9 mouse cellular contexts compared by ENCODE assay signal in the genomic region with DNA sequence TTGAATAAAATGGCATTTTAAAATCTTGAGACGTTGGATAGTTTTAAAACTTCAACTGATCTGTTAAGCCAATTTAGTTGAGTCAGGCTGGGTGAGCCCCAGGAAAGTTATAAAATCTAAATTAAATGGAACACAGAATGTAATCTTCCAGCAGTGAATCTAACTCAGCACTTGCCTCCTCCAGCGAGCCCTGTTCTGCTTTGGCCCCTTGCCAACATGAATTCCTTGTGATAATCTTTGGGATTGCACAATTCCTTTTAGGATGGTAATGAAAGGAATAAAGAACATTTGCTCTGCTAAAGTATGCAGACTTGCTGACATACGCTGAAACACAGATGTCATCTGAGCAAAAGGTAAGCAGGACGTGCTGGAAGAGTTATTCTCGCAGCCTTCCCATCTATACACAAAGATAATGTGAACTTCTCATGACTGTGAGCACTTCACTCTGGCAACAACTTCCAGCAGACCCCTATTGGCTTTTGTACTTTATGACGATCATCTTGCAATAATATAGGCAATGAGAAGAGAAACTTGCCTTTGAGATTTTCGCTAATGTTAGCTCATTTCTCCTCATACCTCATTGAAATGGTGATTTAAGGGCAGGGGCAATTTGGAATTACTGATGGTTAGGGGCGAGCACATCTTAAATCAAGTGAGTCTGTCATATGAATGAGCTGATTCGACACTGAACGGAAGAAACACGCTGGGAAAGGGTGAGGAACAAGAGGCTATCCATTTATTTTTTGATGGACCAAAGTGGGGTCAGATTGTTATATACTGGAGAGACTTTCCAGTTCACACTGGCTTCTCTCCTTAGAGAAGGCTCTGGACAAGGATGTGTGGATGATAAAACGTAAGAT.
DNase-seq lines count a peak whose midpoint lies in the region; ATAC-seq lines count a peak whose summit lies in the region.
"Had no signal": no experiment of that assay in that cellular context is flagged by ENCODE, and none has a peak within 500 bp of the region (broad histone marks: within the 10 kb centered on the region; RNA-seq: fewer than 3 reads in every experiment).

No protein-coding gene starts in this region.

- no peaks in the 10 kb centered on the region for H3K27me3 ChIP-seq in embryonic facial prominence, embryonic 12.5 days
- H3K27me3 ChIP-seq in embryonic facial prominence, embryonic 10.5 days (replicated peaks; ENCODE audit: low read depth, poor library complexity, severe bottlenecking): no peaks in the 10 kb centered on the region

- no peak overlapping the region for H3K9ac ChIP-seq in embryonic facial prominence, embryonic 12.5 days

- no peaks in the 10 kb centered on the region for H3K4me1 ChIP-seq in embryonic facial prominence, embryonic 12.5 days
- no peaks in the 10 kb centered on the region for H3K4me1 ChIP-seq in embryonic facial prominence, embryonic 10.5 days

- 76% methylated on average over 12 of the region's 12 CpGs for WGBS in embryonic facial prominence, embryonic 12.5 days
- 87% methylated on average over 12 of the region's 12 CpGs for WGBS in embryonic facial prominence, embryonic 10.5 days

- H3K27ac ChIP-seq in embryonic facial prominence, embryonic 12.5 days: peak overlapping the region; percentile 17; the same call in 1 of the 2 replicates
- H3K27ac ChIP-seq in embryonic facial prominence, embryonic 10.5 days (replicated peaks): no peak overlapping the region

- no peak for DNase-seq in embryonic facial prominence, embryonic 10.5 days (ENCODE audit: low spot score)
- DNase-seq in layer of hippocampus, adult 11-12 months (ENCODE audit: low spot score): peak; percentile 27
- no peak for DNase-seq in layer of hippocampus, adult 9-10 months (ENCODE audit: low spot score)
- peak; percentile 33 for DNase-seq in adipocyte (ENCODE audit: low spot score)
- DNase-seq in layer of hippocampus, postnatal 10 days (ENCODE audit: low spot score in 2 of 2): peak; percentile 8 to 17
- DNase-seq in spleen, adult 12 weeks (ENCODE audit: low spot score): no peak

- ATAC-seq in embryonic facial prominence, embryonic 12.5 days (ENCODE audit: insufficient number of reproducible peaks, insufficient read depth, low FRiP score, low TSS enrichment): no peak
- ATAC-seq in erythroblast, adult 5-6 weeks (replicated peaks; ENCODE audit: low FRiP score, poor library complexity, severe bottlenecking): no peak
- ATAC-seq: midbrain, embryonic 16.5 days had no signal

- H3K9me3 ChIP-seq in embryonic facial prominence, embryonic 12.5 days: no peaks in the 10 kb centered on the region
- no peaks in the 10 kb centered on the region for H3K9me3 ChIP-seq in embryonic facial prominence, embryonic 10.5 days

- H3K4me2 ChIP-seq in embryonic facial prominence, embryonic 12.5 days (replicated peaks): no peak overlapping the region

- no peak overlapping the region for H3K4me3 ChIP-seq in embryonic facial prominence, embryonic 12.5 days
- H3K4me3 ChIP-seq in embryonic facial prominence, embryonic 10.5 days: no peak overlapping the region

- H3K36me3 ChIP-seq in embryonic facial prominence, embryonic 12.5 days: no peaks in the 10 kb centered on the region
- H3K36me3 ChIP-seq in embryonic facial prominence, embryonic 10.5 days (replicated peaks): no peaks in the 10 kb centered on the region

Comparison
In these comparisons a context has a peak if more than half of its experiments do, and no peak if none do; other contexts are left out.
1. DNase-seq: peak in layer of hippocampus, adult 11-12 months (single experiment), adipocyte (single experiment) and layer of hippocampus, postnatal 10 days (2 of 2); none in embryonic facial prominence, embryonic 10.5 days (single experiment), layer of hippocampus, adult 9-10 months (single experiment) and spleen, adult 12 weeks (single experiment).